ENCODE assay signal across 16 mouse cellular contexts in the genomic region with DNA sequence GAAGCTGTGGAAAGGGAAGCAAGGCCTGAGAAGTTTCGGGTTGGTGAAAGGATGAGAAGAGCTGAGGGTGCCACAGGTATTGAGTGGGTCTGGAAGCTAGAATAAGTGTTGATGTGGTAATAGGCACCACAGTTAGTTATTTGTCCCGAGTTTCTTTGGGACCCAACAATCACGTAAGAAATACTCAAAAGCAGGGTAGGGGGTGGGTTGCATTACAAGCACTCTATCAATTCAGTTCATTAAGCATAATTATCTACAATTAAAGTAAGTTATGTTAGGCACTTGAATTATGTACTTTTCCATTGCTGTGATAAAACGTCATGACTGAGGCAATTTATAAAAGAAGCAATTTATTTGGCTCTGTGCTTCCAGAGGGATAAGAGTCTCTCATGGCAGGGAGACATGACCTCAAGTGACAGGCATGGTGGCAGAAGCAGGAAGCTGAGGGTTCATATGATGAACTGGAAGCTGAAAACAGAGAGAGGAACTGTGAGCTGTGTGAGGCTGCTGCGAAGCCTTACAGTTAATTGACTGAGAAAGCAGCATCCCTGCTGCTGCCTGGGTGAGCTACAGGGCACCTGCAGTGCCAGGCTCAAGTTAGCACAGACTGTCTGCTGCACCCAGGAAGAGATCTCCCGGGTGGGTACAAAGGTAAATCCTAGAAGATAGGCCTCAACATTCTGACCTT.
DNase-seq lines count a peak whose midpoint lies in the region; ATAC-seq and TF ChIP-seq lines count a peak whose summit lies in the region.
"Had no signal": no experiment of that assay in that cellular context is flagged by ENCODE, and none has a peak within 500 bp of the region (broad histone marks: within the 10 kb centered on the region; RNA-seq: fewer than 3 reads in every experiment).

No protein-coding gene starts in this region.

- no peak overlapping the region for H3K27ac ChIP-seq in kidney, adult 2 months (ENCODE audit: insufficient read depth, low read depth, low read length)
- no peak overlapping the region for H3K27ac ChIP-seq in kidney, embryonic 14.5 days (ENCODE audit: low read depth, low read length)
- no peak overlapping the region for H3K27ac ChIP-seq in forebrain, postnatal 0 days (ENCODE audit: low read depth, low read length)
- no peak overlapping the region for H3K27ac ChIP-seq in neural tube, embryonic 15.5 days (replicated peaks)
- H3K27ac ChIP-seq: heart, embryonic 15.5 days; layer of hippocampus, adult 2 months; limb, embryonic 15.5 days; macrophage had no signal

- 40% methylated on average over 6 of the region's 6 CpGs for WGBS in kidney, adult 2 months
- WGBS in kidney, embryonic 14.5 days = 42% methylated on average over 6 of the region's 6 CpGs
- 24% methylated on average over 6 of the region's 6 CpGs for WGBS in forebrain, postnatal 0 days
- WGBS in neural tube, embryonic 15.5 days = 31% methylated on average over 6 of the region's 6 CpGs

- TF ChIP-seq CTCF in kidney, adult 2 months (conservative IDR thresholded peaks at IDR 0.05; ENCODE audit: insufficient read depth, insufficient read length, low read depth, low read length) = no peak
- no peak for TF ChIP-seq CTCF in forebrain, postnatal 0 days (IDR thresholded peaks at IDR 0.05; ENCODE audit: low read depth)

- H3K27me3 ChIP-seq in kidney, adult 2 months (replicated peaks; ENCODE audit: control insufficient read depth, insufficient read depth, low read length) = no peaks in the 10 kb centered on the region
- no peaks in the 10 kb centered on the region for H3K27me3 ChIP-seq in kidney, embryonic 14.5 days (ENCODE audit: control insufficient read depth, insufficient read depth, low read length)
- H3K27me3 ChIP-seq in forebrain, postnatal 0 days (ENCODE audit: insufficient read depth, low read length) = no peaks in the 10 kb centered on the region
- no peaks in the 10 kb centered on the region for H3K27me3 ChIP-seq in neural tube, embryonic 15.5 days (replicated peaks)
- H3K27me3 ChIP-seq: heart, embryonic 15.5 days; limb, embryonic 15.5 days had no signal

- DNase-seq in cerebellum, postnatal 25 days = peak; percentile 5 to 8
- no peak for DNase-seq in cerebellum, postnatal 36 days
- DNase-seq in kidney, adult 2 months = peak; percentile 61
- peak; percentile 22 for DNase-seq in forebrain, postnatal 0 days
- no peak for DNase-seq in layer of hippocampus, postnatal 36 days
- no peak for DNase-seq in ovary, postnatal 36 days (ENCODE audit: low spot score)
- DNase-seq: gastrocnemius, postnatal 14 days; lung, adult 18-20 months; spleen, adult 18-20 months; thymus, postnatal 36 days had no signal

- H3K36me3 ChIP-seq in kidney, adult 2 months (ENCODE audit: control insufficient read depth, insufficient read depth, low read length) = no peaks in the 10 kb centered on the region
- H3K36me3 ChIP-seq in kidney, embryonic 14.5 days (ENCODE audit: control insufficient read depth, insufficient read depth, low read length) = no peaks in the 10 kb centered on the region
- H3K36me3 ChIP-seq in forebrain, postnatal 0 days (ENCODE audit: insufficient read depth) = no peaks in the 10 kb centered on the region
- H3K36me3 ChIP-seq in neural tube, embryonic 15.5 days = no peaks in the 10 kb centered on the region
- H3K36me3 ChIP-seq: heart, embryonic 15.5 days; limb, embryonic 15.5 days had no signal

- no peak overlapping the region for H3K4me2 ChIP-seq in kidney, embryonic 14.5 days (replicated peaks; ENCODE audit: low read depth, low read length)
- no peak overlapping the region for H3K4me2 ChIP-seq in forebrain, postnatal 0 days (ENCODE audit: low read depth)
- H3K4me2 ChIP-seq in neural tube, embryonic 15.5 days = no peak overlapping the region
- H3K4me2 ChIP-seq: heart, embryonic 15.5 days; limb, embryonic 15.5 days had no signal

- H3K4me1 ChIP-seq in kidney, adult 2 months (ENCODE audit: control insufficient read depth, insufficient read depth, low read length) = no peaks in the 10 kb centered on the region
- H3K4me1 ChIP-seq in kidney, embryonic 14.5 days (ENCODE audit: control insufficient read depth, insufficient read depth, low read length) = no peaks in the 10 kb centered on the region
- no peaks in the 10 kb centered on the region for H3K4me1 ChIP-seq in forebrain, postnatal 0 days (ENCODE audit: insufficient read depth)
- H3K4me1 ChIP-seq in neural tube, embryonic 15.5 days = no peaks in the 10 kb centered on the region
- H3K4me1 ChIP-seq: heart, embryonic 15.5 days; limb, embryonic 15.5 days had no signal

- no peak overlapping the region for H3K4me3 ChIP-seq in kidney, adult 2 months (ENCODE audit: insufficient read depth, low read depth, low read length)
- H3K4me3 ChIP-seq in kidney, embryonic 14.5 days (ENCODE audit: low read length) = no peak overlapping the region
- H3K4me3 ChIP-seq in forebrain, postnatal 0 days (ENCODE audit: low read depth, low read length) = no peak overlapping the region
- no peak overlapping the region for H3K4me3 ChIP-seq in neural tube, embryonic 15.5 days (replicated peaks)
- H3K4me3 ChIP-seq: heart, embryonic 15.5 days; layer of hippocampus, adult 2 months; limb, embryonic 15.5 days had no signal

- no peaks in the 10 kb centered on the region for H3K9me3 ChIP-seq in kidney, embryonic 14.5 days (ENCODE audit: control insufficient read depth, low read length)
- no peaks in the 10 kb centered on the region for H3K9me3 ChIP-seq in forebrain, postnatal 0 days (ENCODE audit: low read length)
- no peaks in the 10 kb centered on the region for H3K9me3 ChIP-seq in neural tube, embryonic 15.5 days (replicated peaks)
- H3K9me3 ChIP-seq: heart, embryonic 15.5 days; limb, embryonic 15.5 days had no signal

- TF ChIP-seq POLR2A in kidney, adult 2 months (IDR thresholded peaks at IDR 0.05; ENCODE audit: low read depth, low read length) = no peak

- no peak overlapping the region for H3K9ac ChIP-seq in kidney, embryonic 14.5 days (ENCODE audit: low read depth, low read length)
- no peak overlapping the region for H3K9ac ChIP-seq in forebrain, postnatal 0 days
- H3K9ac ChIP-seq in neural tube, embryonic 15.5 days (replicated peaks) = no peak overlapping the region
- H3K9ac ChIP-seq: heart, embryonic 15.5 days; limb, embryonic 15.5 days had no signal

- ATAC-seq in kidney, embryonic 14.5 days (ENCODE audit: low FRiP score, low TSS enrichment) = no peak
- ATAC-seq in forebrain, postnatal 0 days = peak; percentile 59; the same call in 1 of the 2 replicates
- ATAC-seq in neural tube, embryonic 15.5 days (ENCODE audit: low FRiP score) = peak; percentile 83

Comparison
In these comparisons a context has a peak if more than half of its experiments do, and no peak if none do; other contexts are left out.
1. DNase-seq: peak in cerebellum, postnatal 25 days (2 of 2), kidney, adult 2 months (single experiment) and forebrain, postnatal 0 days (single experiment); none in cerebellum, postnatal 36 days (0 of 2), layer of hippocampus, postnatal 36 days (0 of 2) and ovary, postnatal 36 days (single experiment).